Mouse (Mus musculus): Measurements from ENCODE around the gene Crygc. TPM values are rescaled to one million over a fixed set of nuclear protein-coding genes. Genes with fewer than 3 reads are reported as not detected.
A peak's percentile ranks its signal among the peaks of the same experiment; 100 is the strongest.

The Crygc gene
- total and polyA plus RNA-seq, 3 experiments = not detected

GRCm38 (mm10) chr1:65113536-65114172, 40.2 kb upstream of the Crygc start (continued):
- TF ChIP-seq MXI1 (IDR thresholded peaks at IDR 0.05; ENCODE audit: low read depth, low read length) = no peak
- no peak for TF ChIP-seq RAD21 (IDR thresholded peaks at IDR 0.05; ENCODE audit: low read depth, low read length)

DNA sequence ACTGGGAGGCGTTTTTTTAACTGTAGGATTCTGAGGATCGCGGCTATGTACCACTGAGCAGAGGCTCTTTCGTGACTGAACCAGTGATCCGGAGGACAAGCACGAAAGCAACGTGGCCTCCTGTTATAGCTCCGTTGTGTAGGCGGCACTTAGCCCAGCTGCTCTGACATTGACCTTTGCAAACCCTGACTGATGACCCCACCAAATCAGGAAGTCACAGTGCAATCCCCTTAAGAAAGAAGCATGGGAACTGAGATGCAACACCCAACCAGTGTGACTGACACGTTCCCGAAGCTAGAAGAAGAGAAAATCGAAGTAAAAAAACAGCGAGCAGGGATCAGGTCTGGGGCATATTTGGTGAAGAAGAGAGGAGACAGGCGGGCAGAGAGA, 39.3 kb upstream of the Crygc start:
- no peak overlapping the region for H3K9ac ChIP-seq (ENCODE audit: insufficient read depth, low read depth)
- H3K36me3 ChIP-seq (replicated peaks in 1 of 2; ENCODE audit: control insufficient read depth in 1 of 2, insufficient read depth in 1 of 2, low read length in 1 of 2) = no peaks in the 10 kb centered on the region
- no peak overlapping the region for H3K4me2 ChIP-seq (ENCODE audit: insufficient read depth, low read depth, poor library complexity, severe bottlenecking)
- H3K27me3 ChIP-seq (replicated peaks) = no peaks in the 10 kb centered on the region
- no peak for TF ChIP-seq RCOR1 (conservative IDR thresholded peaks at IDR 0.05; ENCODE audit: low read depth, low read length)
- no peak for TF ChIP-seq IRF4 (IDR thresholded peaks at IDR 0.05; ENCODE audit: low read depth, low read length)
- TF ChIP-seq UBTF (IDR thresholded peaks at IDR 0.05; ENCODE audit: low read depth, low read length) = no peak
- TF ChIP-seq ZC3H11A (IDR thresholded peaks at IDR 0.05; ENCODE audit: low read depth, low read length) = no peak
- TF ChIP-seq E2F4 (IDR thresholded peaks at IDR 0.05; ENCODE audit: insufficient replicate concordance, low read depth, low read length) = no peak
- no peak for TF ChIP-seq ZMIZ1 (IDR thresholded peaks at IDR 0.05; ENCODE audit: low read depth, low read length)
- TF ChIP-seq USF2 (conservative IDR thresholded peaks at IDR 0.05; ENCODE audit: low read depth, low read length) = no peak
- no peak for TF ChIP-seq PAX5 (IDR thresholded peaks at IDR 0.05; ENCODE audit: low read length)
- TF ChIP-seq ETS1 (conservative IDR thresholded peaks at IDR 0.05; ENCODE audit: low read depth, low read length) = no peak
- TF ChIP-seq MAZ (IDR thresholded peaks at IDR 0.05; ENCODE audit: low read depth, low read length) = no peak
- TF ChIP-seq TBP (conservative IDR thresholded peaks at IDR 0.05; ENCODE audit: low read depth, low read length) = no peak
- no peaks in the 10 kb centered on the region for H3K79me2 ChIP-seq (replicated peaks; ENCODE audit: control insufficient read depth, extremely low read depth, insufficient read depth, poor library complexity, severe bottlenecking)
- H3K4me3 ChIP-seq (replicated peaks in 1 of 3; ENCODE audit: low read depth in 2 of 3, low read length in 2 of 3, poor library complexity in 1 of 3) = no peak overlapping the region
- H3K9me3 ChIP-seq (replicated peaks; ENCODE audit: low read length) = no peaks in the 10 kb centered on the region
- dilution Hi-C loops (cut with MboI; ENCODE audit: extremely low pct_ligation_motif_present, extremely low pct_unique_long_range_greater_than_20kb, low sequenced_read_pairs) = no loop called here
- DNase-seq (ENCODE audit: extremely low read depth) = no peak
- in situ Hi-C loops (cut with MboI; ENCODE audit: low pct_ligation_motif_present, low pct_unique_long_range_greater_than_20kb, low sequenced_read_pairs) = loop anchor here (10.0 kb wide), 1 partner anchor 62 kb away; no protein-coding TSS in a partner anchor
- H3K27ac ChIP-seq (ENCODE audit: insufficient read depth, low read depth) = no peak overlapping the region
- peaks cover 0 to 21% of the 10 kb centered on the region in 2 experiments; a peak in 2 of 4 replicates for H3K4me1 ChIP-seq (ENCODE audit: control insufficient read depth in 1 of 2, insufficient read depth in 2 of 2)

DNA sequence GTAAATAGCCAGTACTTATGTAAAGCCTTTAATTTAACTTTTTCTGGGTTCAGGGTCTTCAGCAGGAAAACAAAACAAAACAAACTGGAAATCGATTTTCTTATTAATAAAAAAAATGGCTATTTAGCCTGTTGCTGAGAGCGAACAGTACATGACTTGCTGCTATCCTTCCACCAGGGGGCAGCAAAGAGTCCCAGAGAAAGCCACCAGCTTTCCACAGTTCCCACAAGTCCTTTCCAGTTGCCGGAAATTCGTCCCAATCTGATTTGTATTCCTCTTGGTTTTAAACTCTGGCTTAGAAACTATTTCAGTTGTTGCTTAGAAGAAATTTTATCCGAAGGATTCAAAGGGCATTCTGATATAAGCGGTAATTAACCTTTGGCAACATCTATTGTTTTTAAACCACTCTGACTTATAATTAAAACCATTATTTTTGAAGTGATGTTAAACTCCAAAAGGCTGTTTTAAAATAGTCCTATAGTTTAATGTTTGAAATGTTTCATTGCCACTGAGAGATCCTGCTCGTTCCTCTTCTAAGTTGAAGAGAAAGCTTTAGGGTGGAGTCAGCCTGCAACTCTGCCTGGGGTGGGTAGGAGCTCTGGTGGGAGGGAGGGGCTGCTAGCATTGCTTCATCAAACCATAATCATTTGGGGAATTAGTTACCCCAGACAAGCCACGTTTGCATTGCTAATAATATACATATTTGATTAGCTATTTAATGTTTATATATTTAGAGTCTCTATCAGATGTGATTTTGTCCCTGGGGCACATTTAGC, 38.7 kb upstream of the Crygc start:
- dilution Hi-C loops (cut with MboI; ENCODE audit: extremely low pct_ligation_motif_present, extremely low pct_unique_long_range_greater_than_20kb, low sequenced_read_pairs) (no loop called here), in situ Hi-C loops (cut with MboI; ENCODE audit: low pct_ligation_motif_present, low pct_unique_long_range_greater_than_20kb, low sequenced_read_pairs) (loop anchor here (10.0 kb wide), 1 partner anchor 63 kb away; no protein-coding TSS in a partner anchor)
- Histone ChIP-seq H3K4me3 (replicated peaks in 1 of 3; ENCODE audit: low read depth in 2 of 3, low read length in 2 of 3, poor library complexity in 1 of 3) (no peak overlapping the region), H3K4me1 (ENCODE audit: control insufficient read depth in 1 of 2, insufficient read depth in 2 of 2) (peaks cover 0 to 22% of the 10 kb centered on the region in 2 experiments; a peak in 2 of 4 replicates), H3K27me3 (replicated peaks) (no peaks in the 10 kb centered on the region), H3K9ac (ENCODE audit: insufficient read depth, low read depth) (no peak overlapping the region), H3K36me3 (replicated peaks in 1 of 2; ENCODE audit: control insufficient read depth in 1 of 2, insufficient read depth in 1 of 2, low read length in 1 of 2) (no peaks in the 10 kb centered on the region), H3K4me2 (ENCODE audit: insufficient read depth, low read depth, poor library complexity, severe bottlenecking) (no peak overlapping the region), H3K27ac (ENCODE audit: insufficient read depth, low read depth) (no peak overlapping the region), H3K79me2 (replicated peaks; ENCODE audit: control insufficient read depth, extremely low read depth, insufficient read depth, poor library complexity, severe bottlenecking) (no peaks in the 10 kb centered on the region), H3K9me3 (replicated peaks; ENCODE audit: low read length) (no peaks in the 10 kb centered on the region)
- TF ChIP-seq RAD21 (IDR thresholded peaks at IDR 0.05; ENCODE audit: low read depth, low read length) (peak; percentile 53), POLR2A (IDR thresholded peaks at IDR 0.05; ENCODE audit: low read depth, low read length) (no peak), ZMIZ1 (IDR thresholded peaks at IDR 0.05; ENCODE audit: low read depth, low read length) (no peak), CTCF (conservative IDR thresholded peaks at IDR 0.05 in 1 of 2, IDR thresholded peaks at IDR 0.05 in 1 of 2; ENCODE audit: low read depth in 2 of 2, low read length in 2 of 2) (peak; percentile 84 to 86), BHLHE40 (IDR thresholded peaks at IDR 0.05; ENCODE audit: low read depth, low read length) (no peak), ZNF384 (IDR thresholded peaks at IDR 0.05; ENCODE audit: low read depth, low read length) (peak; percentile 72), SMC3 (IDR thresholded peaks at IDR 0.05; ENCODE audit: low read depth, low read length) (peak; percentile 72)
- DNase-seq (ENCODE audit: extremely low read depth) = peak; percentile 80
